Mouse (Mus musculus) splenic B cell, adult 2 months (primary cell): ENCODE data around the gene Fbxw5.
A peak's percentile ranks its signal among the peaks of the same experiment; 100 is the strongest.

Experiments used
- DNase-seq: peaks from one replicate; pipeline ENCODE4 v3.0.0-alpha.2; 2011; ENCODE audit warnings: low read depth, low spot score
- H3K27me3 ChIP-seq: 2 replicates; pipeline ENCODE4 v1.6.1; 2012; ENCODE audit warnings: mild to moderate bottlenecking, low read length, moderate library complexity, mixed read lengths; ENCODE audit not compliant: control insufficient read depth, poor library complexity, insufficient read depth, severe bottlenecking
- H3K36me3 ChIP-seq: 2 replicates; pipeline ENCODE4 v1.6.1; 2012; ENCODE audit warnings: mild to moderate bottlenecking, low read length, moderate library complexity, mixed read lengths; ENCODE audit not compliant: control insufficient read depth, poor library complexity, insufficient read depth, severe bottlenecking

The Fbxw5 gene

DNA sequence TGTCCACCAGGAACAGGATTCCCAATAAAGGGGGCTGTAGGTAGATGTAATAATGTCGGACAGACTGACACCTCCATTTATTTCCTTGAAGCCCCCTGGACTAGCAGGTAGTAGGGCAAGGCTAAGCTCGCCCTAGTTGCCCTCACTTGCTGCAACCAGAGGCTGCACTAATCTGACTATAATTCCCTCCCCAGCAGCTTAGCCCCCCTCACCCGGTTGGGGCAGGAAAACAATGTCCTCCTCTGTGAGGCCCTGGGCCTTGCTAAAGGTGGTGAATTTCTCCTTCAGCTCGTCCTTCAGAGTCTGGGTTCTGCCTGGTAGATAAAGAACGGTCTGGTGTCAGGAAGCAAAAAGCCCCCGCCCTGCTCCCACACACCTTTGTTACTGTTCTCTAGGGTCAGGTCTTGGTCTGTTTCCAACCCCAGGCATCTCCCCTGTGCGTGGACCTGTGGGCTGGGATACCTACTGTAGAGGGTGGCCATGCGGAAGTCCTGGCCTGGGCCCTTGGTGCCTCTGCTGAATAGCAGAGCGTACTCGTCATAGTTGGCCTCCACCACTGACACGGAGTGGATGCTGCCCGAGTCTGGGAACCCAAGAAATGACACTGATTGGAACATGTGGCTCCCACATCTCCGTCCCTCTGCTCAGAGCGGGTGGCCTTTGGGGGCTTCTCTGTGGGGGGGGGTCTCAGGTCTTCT, 32.8 kb upstream of the Fbxw5 start:
- H3K36me3 ChIP-seq: no peaks in the 10 kb centered on the region
- DNase-seq: no peak
- H3K27me3 ChIP-seq: no peaks in the 10 kb centered on the region

DNA sequence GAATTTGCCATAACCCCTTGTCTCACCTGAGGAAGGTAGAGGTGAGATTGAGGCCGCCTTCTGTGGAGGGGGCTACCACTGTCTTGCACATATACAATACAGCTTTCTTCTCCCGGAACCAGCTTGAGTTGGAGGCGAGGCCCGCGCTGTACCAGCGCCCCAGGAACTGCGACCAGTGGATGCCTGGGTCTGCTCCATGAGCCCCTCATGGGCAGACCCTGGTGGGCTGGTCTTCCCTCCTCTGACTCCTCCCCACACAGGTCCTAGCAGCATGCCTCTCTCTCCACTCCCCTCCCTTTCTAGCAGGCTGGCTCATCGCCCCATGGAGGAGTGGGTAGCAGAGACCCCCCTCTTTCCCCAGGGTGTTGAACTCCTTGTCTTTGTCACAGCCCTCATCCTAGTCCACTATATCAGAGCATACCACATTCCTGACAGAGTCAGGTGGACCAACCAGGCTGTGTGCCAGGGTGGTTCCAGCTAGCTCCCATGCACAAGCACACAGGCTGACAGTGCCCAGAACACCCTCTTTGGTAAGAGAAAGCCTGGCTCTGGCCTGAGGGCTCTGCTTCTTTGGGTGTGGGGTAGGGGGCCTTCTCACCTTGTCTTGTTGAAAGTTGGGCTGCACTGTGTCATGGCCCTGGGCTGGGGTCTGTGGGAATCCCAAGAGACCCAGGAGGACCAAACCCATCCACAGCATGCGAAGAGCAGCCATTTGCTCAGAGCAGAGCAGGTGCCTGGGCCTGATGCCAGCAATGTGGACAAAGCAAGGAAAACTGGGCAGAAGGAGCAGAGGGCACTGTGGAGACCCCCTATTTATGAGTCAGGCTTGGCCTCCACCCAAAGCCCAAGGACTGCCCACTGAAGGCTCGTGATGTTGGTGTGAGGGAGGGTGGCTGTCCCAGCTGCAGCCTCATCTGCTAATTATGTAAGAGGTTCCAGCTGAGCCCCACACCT, 31.3 kb upstream of the Fbxw5 start:
- DNase-seq: no peak
- H3K27me3 ChIP-seq: no peaks in the 10 kb centered on the region
- H3K36me3 ChIP-seq: no peaks in the 10 kb centered on the region

GRCm38 (mm10) chr2:25469969-25470368, 30.6 kb upstream of the Fbxw5 start, which contains the start of gene Ptgds:
Gene Ptgds, minus strand, starts transcription at chr2:25470046.
- DNase-seq: no peak
- no peaks in the 10 kb centered on the region for H3K36me3 ChIP-seq
- H3K27me3 ChIP-seq: no peaks in the 10 kb centered on the region

DNA sequence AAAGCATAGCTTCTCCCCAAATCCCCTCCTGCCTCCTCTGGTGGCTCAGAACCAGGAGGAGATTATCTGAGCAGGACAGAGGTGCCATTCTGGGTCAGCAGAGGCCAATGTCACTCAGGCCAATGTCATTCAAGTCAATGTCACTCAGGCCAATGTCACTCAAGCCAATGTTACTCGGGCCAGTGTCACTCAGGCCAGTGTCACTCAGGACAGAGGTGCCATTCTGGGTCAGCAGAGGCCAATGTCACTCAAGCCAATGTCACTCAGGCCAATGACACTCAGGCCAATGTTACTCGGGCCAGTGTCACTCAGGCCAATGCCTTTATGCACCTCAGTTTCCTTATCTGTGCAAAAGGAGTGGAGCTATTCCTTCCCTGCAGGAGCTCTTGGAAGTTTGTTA, 28.0 kb upstream of the Fbxw5 start:
- Histone ChIP-seq H3K27me3 (no peaks in the 10 kb centered on the region), H3K36me3 (no peaks in the 10 kb centered on the region)
- DNase-seq: no peak

DNA sequence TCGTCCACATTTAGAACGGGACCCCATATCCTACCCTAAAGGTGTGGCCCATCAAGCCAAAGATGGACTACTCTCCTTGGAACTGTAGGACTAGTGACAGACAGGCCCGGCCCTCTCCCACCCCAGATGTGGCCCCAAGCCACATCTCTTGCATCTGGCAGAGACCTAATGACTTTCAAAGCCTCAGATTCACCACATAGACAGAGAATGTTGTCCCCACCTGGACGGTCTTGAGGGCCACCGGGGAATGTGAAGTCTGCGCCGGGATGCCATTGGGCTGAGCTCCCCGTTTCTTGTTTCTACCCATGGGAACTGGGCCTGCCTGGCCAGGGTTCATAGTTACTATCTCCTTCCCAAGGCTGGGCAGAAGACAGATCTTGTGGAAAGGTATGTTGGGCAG, 23.0 kb upstream of the Fbxw5 start:
- DNase-seq: no peak
- no peaks in the 10 kb centered on the region for H3K36me3 ChIP-seq
- no peaks in the 10 kb centered on the region for H3K27me3 ChIP-seq

DNA sequence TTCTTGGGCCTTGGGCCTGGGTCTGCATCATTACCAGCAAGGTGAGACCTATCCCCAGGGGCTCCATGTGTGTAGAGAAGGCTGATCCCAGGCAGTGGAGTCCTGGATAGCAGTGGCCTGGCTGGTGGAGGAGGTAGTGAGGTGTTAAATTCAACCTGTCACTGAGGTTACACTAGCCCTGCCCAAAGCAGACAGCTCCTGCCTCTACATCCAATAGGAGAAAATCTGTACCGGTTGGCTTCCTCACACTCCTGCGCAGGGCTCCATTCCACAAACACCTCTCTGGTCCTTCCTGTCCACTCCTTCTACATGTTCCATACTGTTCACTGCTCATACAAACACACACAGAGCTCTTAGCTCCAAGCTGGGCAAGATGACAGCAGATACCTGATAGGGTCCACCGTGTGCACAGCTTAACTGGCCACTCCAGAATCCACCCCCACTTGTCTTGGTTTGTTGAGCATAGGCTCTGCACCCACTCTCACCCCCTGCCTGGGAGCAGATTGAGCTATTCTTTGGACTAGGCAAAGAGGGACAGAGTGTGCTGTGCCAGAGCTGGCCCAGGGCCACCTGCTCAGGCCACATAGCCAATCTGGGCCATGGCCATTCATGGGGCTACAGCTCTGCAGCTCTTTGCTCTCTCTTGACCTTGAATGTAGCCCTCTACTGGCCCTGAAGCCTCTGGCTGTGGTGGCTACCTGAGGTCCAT, 22.4 kb upstream of the Fbxw5 start:
- no peaks in the 10 kb centered on the region for H3K27me3 ChIP-seq
- DNase-seq: no peak

GRCm38 (mm10) chr2:25479551-25480311, 20.8 kb upstream of the Fbxw5 start:
- no peak for DNase-seq
- H3K36me3 ChIP-seq: no peaks in the 10 kb centered on the region
- no peaks in the 10 kb centered on the region for H3K27me3 ChIP-seq

More for the DNA sequence above, 22.4 kb upstream of the Fbxw5 start:
- no peaks in the 10 kb centered on the region for H3K36me3 ChIP-seq

GRCm38 (mm10) chr2:25480541-25480940, 20.0 kb upstream of the Fbxw5 start:
- Histone ChIP-seq H3K27me3 (no peaks in the 10 kb centered on the region), H3K36me3 (no peaks in the 10 kb centered on the region)
- DNase-seq: no peak

GRCm38 (mm10) chr2:25482969-25483368, 17.6 kb upstream of the Fbxw5 start:
- H3K36me3 ChIP-seq: no peaks in the 10 kb centered on the region
- peak; percentile 87 for DNase-seq
- no peaks in the 10 kb centered on the region for H3K27me3 ChIP-seq

- Histone ChIP-seq H3K36me3 (no peaks in the 10 kb centered on the region), H3K27me3 (no peaks in the 10 kb centered on the region)
- DNase-seq: no peak
Measured at GRCm38 (mm10) chr2:25484901-25485647, 15.5 kb upstream of the Fbxw5 start.

GRCm38 (mm10) chr2:25487965-25488670, 12.4 kb upstream of the Fbxw5 start:
- H3K36me3 ChIP-seq: no peaks in the 10 kb centered on the region
- no peak for DNase-seq
- no peaks in the 10 kb centered on the region for H3K27me3 ChIP-seq

- no peak for DNase-seq
- Histone ChIP-seq H3K27me3 (no peaks in the 10 kb centered on the region), H3K36me3 (no peaks in the 10 kb centered on the region)
Measured at GRCm38 (mm10) chr2:25488671-25489068, 11.9 kb upstream of the Fbxw5 start.

GRCm38 (mm10) chr2:25492988-25493387, 7.6 kb upstream of the Fbxw5 start:
- no peaks in the 10 kb centered on the region for H3K27me3 ChIP-seq
- H3K36me3 ChIP-seq: no peaks in the 10 kb centered on the region
- DNase-seq: no peak
